Mouse (Mus musculus) spleen, adult 12 weeks (tissue): ENCODE data around the gene Gdpd2.

Experiments
- DNase-seq: peaks from one replicate; pipeline ENCODE4 v3.0.0; 2022; ENCODE audit warnings: low spot score

Gdpd2 gene

DNA sequence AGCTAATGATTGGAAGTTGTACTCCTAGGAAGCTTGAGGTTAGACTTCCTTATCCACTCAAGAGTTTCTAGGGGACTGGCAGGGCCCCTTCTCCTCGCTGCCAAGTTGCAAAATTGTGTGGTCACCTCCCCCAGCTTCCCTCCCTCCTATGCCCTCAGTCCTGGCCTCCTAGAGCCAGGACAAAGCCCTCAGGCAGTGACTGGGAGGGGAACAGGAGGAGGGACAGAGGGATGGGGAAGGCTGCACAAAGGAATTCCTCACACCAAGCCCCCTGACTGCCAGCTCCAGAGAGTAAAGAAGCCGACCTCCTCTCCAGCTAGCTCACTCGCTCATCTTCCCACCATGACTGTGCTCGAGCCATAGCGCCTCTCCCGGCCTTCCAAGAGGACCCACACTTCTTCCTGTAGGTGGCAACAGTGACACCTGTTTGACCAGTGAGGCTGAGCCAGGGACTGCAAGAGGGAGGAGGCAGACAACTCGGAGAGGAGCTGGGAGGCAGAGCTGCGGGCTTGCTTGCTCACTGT is at the start of gene Gdpd2:
Gene Gdpd2, plus strand, starts transcription at position 209 of the 524 bp plus-strand sequence.
- DNase-seq = no peak

DNA sequence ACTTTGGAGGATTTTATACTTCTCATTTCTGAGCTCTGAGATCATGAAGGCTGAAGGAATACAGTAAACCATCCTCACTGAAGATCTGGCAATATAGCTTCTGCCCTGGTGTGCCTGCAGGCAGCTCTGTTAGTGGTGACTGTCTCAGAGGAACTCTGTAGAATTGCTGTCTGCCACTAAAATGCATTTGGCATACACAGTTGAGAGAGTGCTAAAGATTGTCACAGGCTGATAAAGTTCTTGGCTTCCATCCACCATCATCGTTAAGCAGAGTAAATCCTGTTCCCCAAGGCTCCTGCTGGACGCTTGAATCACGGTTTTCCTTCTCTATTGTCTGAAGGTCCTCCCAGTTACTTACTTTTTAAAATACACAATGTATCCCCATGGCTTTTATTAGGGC is 43.1 kb upstream of the Gdpd2 start:
- no peak for DNase-seq

DNA sequence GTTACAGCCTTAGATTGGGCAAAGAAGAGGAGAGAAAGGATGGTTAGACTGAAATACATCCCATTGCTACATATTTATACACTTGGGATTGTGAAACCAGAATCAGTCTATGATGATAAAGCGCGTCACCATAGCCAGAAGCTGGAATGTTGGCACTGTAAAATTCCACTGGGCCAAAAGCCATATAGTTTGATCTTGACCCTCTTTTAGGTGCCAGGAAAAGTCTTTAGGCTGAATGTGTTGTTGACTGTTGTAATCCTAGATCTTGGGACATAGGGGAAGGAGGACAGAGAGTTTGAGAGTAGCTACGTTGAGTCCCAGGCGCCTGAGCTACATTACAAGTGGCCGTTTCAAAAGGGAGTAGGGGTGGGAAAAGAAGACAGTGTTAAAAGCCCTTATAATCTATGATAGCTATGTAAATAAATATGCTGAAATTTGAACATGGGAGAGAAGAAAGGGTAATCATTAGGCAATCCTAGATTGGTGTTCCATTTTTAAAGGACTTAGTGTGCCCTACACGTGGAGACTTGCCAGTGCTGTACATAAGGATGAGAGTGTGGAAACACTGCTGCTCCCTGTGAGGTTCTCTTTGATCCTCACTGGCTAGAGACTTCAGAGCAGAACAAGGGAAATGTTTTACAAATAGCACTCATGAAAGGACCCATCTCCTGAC is 42.2 kb upstream of the Gdpd2 start:
- DNase-seq = no peak

DNA sequence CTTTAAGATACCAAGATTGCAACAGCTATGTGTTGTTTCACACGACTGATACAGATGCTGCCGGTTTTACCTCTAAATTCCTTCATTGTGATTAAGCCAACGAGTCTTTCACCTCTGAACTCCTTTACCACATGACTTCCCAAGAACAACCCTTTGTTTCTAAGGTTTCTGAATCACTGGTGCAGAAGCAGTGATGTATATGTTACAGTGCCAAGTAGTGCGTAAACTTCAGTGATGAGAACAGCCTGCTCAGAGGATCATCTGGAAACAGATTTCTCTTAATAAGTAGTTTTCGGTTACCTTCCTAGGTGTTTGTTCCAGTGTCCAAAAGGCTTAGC is 41.7 kb upstream of the Gdpd2 start:
- DNase-seq = no peak

DNA sequence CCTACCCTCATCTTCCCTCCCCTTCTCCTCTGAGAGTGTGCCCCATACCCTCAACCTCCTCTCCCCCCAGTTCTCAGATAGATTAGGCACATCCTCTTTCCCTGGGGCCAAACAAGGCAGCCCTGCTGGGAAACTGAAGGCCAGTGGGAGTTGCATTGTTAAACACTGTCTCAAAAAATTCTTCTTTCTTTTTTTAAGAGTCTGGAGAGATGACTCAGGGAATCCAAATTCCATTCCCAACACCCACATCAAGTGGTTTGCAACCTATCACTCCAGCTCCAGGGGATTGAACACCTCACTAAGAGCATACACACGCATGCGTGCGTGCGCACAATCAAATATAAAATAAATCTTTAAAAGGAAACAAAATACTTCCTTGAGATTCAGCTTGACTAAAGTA is 32.9 kb upstream of the Gdpd2 start:
- DNase-seq = no peak

DNA sequence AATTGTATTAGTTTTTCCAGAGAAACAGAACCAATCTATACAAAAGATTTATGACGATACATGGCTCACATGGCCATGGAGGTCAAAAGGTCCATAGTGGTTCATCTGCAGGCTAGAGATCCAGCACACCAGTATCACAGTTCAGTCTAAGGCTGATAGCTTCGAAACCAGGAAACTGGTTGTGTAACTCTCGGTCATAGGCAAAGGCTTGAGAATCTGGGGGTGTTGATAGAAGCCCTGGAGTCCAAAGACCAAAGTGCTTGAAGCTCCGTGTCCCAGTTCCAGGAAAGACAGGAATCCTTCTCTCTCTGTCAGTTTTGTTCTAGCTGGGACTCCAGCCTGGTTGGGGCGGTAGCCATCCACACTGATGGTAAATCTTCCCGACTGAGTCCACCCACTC is 21.6 kb upstream of the Gdpd2 start:
- DNase-seq = no peak

DNA sequence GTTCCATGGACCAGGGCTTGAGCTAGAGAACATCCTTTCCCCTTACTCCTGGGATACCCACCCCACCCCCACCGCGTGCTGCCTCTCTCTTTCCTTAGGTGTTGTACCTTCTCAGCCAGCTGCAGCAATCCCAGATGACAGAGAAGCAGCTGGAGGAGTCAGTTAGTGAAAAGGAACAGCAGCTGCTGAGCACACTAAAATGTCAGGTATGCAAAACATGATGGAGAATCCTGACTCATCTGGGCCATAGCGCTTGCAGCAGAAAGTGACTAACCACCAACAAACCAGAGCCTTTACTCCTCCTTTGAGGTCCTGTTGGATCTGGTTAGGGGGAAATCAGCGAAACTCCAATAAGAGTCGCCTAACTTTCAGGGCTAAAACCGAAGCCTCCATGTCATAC is 13.5 kb upstream of the Gdpd2 start:
- no peak for DNase-seq

DNA sequence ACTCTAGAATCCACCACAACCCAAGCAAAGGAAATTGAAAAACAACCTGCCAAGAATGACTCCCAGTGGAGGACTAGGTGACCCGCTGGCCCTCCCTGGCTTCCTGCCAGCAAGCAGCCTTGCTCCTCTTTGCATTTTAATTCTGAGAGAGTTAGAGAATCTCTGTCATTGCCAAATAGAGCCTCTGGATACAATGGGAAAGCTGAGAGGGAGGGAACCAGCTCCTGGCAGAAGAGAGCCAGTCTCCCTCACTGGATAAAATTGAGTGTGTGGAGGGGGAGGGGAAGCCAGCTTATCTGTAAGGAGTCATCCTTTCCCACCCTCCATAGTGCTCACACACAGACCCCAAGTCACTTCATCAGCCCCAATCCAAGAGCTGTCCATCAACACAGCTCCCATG is 726 bp upstream of the Gdpd2 start:
- DNase-seq = no peak

DNA sequence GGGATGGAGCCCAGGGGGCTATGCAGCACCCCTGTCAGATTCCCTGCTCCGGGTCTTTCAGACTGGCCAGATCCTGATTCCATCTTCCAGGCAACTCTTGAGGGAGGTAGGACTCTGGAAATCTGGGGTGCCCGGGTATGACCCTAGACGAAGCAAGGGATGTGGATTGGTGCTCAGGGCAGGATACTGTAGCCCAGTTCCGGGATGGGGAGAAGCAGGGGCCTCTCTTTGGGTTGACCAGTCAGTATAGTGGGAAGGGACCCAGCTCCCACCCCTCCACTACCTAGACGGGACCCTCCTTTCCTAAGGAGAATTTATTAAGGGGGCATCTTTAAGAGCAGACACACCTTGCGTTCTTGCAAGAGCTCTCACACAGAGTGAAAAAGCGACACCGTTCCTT is 593 bp downstream of the Gdpd2 start:
- DNase-seq = no peak

DNA sequence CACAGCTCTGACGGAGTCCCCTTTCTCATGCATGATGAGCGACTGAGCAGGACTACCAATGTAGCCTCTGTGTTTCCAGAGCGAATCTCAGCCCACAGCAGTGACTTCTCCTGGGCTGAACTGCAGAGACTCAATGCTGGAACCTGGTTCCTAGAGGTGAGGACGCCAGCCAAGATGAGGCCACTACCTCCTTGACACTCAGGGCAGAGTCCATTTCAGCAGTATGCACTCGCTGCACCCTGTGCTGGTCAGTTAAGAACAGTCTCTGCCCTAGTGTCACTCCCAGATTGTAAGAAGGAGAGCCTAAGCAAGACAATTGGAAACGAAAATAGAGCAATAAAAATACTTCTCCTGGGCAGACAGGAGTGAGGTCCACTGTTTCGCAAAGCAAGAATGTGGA is 4.7 kb downstream of the Gdpd2 start:
- no peak for DNase-seq

DNA sequence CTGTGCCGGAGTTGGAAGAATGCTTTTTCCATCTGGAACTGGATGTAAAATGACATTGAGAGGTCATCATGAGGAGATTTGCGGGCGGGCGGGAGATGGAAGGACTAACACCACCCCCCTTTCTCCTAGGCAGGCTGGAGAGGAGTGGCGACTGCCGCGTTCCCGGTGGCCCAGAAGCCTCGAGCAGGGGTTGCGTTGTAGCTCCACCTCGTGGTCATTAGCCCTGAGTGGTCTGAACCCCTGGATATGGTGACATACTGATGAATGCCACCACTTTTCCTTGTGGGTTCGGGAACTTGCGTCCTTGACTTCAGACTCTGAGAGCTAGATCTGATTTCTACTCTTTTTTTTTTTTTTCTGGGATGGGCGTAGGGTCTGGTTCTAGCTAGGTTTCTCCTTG is 9.2 kb downstream of the Gdpd2 start:
- DNase-seq = no peak

DNA sequence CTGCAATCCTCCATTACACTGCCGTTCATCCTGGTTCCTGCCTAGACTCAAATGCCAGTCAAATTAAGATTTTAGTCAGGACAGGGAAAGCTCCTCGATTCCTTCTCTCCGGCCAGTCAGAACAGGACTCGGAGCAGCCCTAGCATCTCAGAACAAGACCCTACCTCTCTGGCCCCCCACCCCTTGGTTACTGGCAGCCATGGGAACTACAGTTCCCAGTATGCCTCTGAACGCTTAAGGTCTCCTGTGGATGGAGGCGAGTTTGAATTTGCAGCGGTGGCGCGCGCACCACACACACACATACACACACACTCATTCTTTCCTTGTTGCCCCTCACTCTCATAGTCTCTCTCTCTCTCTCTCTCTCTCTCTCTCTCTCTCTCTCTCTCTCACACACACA is 9.8 kb downstream of the Gdpd2 start:
- no peak for DNase-seq

DNA sequence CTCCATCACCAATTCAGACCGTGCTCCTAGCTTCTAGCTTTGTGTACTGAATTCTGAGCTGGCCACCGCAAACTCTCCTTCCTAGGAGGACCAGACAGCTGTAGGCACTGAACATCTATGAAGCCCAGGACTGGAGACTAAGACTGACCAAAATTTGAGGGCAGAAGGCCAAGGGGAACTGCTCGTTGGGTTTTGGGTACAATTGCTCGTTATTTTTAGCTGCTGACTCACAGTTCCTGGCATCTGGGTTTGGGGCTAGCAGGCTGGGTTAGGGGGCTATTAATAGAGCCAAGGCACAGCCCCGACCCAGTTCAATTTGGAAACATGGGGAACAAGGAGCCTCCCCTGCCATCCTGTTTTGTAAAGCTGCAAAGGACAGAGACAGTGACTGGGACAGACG is 11.1 kb downstream of the Gdpd2 start:
- DNase-seq = no peak

DNA sequence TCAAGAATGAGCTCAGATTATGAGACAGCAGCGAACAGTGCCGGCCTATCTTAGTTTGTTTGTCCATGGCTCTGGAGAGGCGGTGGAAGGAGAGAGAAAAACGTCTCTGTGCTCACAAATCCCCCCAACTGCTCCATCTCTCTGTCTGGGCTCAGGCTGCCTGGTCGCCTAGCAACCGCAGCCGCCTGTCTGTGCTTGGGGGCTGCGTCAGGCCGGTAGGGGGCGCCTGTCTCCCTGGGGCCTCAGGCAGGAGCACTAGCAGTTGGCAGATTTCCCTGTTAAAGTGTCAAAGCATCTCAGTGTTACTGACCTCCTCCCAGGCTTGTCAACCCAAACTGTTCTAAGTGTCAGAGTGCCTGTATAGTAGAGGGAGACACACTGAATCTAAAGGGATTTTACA is 12.3 kb downstream of the Gdpd2 start:
- no peak for DNase-seq

DNA sequence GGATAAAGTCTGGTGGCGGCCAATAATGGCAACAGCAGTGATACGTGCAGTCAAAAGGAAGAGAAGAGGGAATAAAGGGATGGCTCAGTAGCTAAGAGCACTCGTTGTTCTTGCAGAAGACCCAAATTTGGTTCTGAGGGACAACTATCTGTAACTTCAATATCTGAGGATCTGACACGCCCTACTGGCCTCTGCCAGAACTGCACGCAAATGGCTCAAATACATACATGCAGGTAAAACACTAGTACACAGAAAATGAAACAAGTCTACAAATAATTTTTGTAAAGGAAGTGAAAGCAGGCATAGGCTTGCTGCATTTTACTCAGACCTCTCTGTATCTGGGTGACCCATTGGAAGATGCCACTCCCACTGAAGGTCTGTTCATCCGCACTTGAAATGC is 36.2 kb downstream of the Gdpd2 start:
- DNase-seq = no peak

DNA sequence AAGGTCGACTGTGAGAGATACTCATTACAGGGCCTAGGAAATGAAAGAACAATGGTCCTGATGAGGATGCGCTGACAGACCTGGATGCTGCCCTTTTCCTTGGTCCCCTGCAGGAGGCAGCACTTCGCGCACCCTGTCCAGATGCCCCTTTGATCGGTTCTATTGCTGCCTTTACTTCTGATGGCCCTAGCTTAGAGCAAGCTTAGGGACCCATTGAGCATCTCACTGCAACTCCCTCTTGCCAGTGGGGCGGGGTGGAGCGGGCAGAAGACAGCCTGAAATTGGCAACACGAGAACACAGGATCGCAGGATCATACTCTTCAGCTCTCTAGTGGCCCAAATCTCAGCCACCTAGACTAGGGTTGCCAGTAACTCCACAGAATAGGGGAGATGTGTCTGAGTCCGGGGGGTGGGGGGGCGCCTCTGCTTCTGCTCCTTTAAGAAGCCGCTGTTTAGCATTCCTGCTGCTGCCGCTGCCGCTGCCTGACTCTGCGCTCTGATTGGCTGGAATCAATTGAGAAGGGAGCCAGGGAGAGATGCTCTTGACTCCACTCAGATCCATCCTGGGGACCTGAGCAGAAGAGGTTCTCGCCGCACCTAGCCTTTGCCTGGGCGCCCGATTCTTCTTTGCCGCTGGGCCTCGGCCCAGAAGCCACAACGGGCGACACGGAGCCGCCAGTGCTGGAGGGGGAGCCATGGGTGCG is 37.7 kb downstream of the Gdpd2 start, which contains the start of gene Dlg3:
Gene Dlg3, plus strand, starts transcription at position 542 of the 704 bp plus-strand sequence.
- no peak for DNase-seq

DNA sequence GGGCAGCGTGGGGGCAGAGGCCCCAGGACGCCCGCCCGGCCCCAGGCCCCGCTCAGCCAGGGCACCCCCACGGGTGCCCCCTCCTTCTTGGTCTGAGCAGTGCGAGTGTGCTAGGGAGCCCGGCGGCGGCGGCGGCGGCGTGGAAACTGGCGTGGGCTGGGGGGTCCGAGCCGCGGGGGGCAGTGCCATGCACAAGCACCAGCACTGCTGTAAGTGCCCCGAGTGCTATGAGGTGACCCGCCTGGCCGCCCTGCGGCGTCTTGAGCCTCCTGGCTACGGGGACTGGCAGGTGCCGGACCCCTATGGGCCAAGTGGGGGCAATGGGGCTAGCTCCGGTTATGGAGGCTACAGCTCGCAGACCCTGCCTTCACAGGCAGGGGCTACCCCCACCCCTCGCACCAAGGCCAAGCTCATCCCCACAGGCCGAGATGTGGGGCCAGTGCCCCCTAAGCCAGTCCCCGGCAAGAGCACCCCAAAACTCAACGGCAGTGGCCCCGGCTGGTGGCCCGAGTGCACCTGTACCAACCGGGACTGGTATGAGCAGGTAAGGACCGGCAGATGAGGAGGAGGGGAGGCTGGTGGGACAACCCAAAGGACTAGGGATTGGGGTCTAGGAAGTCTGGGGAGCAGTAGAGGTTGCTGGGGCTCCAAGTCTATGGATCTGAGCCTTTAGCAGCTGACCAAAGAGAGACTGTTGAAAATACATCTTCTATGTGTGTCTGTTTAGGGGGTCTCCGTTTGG is 38.4 kb downstream of the Gdpd2 start:
- DNase-seq = no peak

DNA sequence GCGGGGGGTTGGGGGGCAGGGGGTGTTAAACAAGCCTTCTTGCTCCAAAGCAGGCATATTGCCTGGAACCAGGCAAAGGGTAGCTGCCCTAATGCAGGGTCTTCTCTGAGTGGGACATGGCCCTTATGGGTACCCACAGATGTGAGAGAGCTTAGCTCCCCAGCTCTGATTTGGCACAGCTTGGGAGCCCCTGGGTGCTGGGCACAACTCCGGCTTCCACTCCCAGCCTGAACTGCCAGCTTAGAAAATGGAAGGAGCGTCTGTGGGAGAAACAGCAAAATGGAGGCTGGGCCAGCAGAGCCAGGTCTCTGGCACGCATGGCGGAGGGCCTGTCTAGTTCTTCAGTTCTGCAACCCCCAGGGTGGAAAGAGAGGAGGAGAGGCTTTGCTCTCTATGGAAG is 39.6 kb downstream of the Gdpd2 start:
- no peak for DNase-seq

DNA sequence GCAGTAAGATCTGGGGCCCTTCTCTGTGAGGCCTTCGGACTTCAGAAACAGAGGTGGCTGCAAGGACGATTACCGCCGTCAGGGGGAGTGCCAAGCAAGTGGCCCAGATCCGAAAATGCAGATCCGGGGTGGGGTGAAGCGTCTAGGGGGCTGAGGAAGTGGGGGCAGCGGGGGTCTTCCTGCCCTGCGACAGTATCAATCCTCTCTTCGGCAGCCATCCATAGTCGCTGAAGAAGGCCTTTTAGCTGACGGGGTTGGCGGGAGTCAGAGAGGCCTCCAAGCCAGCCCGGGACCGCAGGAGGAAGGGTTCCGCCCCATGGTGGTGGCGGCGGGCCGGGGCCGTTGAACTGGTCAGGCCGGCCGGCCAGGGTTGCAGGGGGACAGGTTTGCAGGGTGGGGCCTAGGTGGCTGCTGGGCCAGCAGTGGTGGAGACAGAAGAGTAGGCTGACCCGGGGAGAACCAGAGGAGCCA is 44.7 kb downstream of the Gdpd2 start:
- peak; percentile 29 for DNase-seq

DNA sequence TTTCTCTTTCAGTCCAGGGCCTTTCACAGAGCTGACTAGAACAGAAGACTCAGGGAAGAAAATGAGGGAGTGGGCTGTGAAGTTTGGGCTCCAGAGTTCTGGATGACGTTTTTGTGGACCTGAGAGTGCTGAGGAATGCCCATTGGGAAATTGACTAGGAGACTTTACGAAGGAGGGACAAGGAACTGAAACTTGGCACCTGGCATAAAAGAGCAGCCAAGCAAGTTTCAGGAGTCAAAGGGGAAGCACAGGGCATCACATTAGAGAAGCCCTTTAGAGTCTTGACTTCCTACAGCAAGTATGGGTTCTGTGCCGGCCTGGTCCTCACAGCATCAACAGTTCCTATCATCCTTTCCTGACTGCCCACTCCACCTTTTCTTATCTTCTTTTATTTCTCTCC is 45.7 kb downstream of the Gdpd2 start:
- no peak for DNase-seq

DNA sequence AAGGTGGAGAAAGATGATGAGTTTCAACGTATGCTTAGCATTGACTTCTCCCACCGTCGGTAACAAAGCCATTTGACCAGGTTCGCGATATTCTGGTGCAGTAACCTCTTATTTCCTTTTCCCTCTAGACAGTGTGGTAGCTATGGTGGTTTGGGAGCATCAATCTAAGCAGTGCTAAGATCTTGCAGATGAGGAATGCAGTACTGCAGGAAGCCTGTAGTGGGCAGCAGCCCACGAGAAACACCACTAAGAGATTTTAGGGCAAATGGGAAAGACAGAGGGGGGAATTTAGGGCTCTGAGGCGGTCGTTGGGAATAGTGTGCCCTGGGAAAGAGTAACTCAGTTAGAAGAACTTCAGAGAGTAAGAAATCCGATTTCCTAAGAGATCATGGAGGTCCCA is 46.8 kb downstream of the Gdpd2 start:
- no peak for DNase-seq

DNA sequence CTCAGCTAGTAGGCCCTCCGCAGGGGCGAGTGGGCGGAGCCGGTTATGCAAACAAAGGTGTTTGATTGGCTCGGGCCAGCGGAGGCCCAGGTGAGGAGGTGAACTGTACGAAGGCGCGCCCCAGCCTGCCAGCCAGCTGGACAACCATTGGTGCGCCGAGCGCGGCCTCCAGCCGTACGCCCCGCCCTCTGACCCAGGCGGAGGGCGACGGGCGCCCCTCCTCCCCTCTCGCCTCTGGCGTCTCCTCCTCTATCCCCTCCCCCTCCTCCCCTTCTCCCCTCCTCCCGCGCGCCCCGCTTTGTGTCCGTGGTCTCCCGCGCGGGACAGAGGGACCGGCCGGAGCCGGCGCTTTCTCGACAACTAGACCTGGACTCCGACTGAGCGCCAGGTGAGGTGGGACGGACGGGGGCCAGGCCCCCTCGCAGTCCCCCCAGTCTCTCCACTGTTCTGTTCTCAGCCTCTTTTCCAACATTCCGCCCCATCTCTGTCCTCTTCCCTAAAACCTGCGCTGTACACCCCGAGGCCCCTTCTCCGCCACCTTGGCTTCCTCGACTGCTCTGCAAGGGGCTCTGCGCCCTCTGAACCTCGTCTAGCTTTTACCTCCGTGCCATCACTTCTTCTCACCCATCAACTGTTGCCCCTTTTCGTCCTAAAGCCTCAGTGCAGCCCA is 47.4 kb downstream of the Gdpd2 start:
- DNase-seq = peak; percentile 15
